Mouse (Mus musculus) CH12.LX (cell line): Measurements from ENCODE around the gene Sf3a1.

Experiments used
- POLR2A ChIP-seq: IDR thresholded peaks from 2 replicates; pipeline ENCODE4 v1.6.1; 2011; ENCODE audit warnings: low read depth, mild to moderate bottlenecking, improper control_type of control experiment, low read length
- ZNF384 ChIP-seq: IDR thresholded peaks from 2 replicates; pipeline ENCODE4 v1.6.1; 2012; ENCODE audit warnings: low read depth, low read length, improper control_type of control experiment, inconsistent platforms

DNA sequence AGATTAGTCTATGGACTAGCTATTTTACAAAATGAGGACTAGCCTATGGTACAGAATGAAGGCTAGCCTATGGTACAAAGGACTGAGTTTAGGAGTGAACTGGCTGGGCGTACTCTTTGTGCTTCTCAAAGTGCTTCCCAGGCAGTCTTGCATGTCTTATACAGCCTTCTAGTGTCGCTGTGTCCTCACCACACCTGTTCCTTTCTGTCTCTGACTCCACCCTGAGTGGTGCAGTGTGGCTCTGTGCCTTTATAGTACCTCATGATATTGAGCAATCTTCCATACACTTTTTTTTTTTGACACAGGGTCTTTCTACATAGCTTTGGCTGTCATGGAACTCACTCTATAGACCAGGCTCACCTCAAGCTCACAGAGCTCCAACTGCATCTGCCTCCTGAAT, 71.3 kb downstream of the Sf3a1 start:
- no peak for TF ChIP-seq POLR2A
- TF ChIP-seq ZNF384, result no peak
